8 mouse cellular contexts compared by ENCODE assay signal in the genomic region with DNA sequence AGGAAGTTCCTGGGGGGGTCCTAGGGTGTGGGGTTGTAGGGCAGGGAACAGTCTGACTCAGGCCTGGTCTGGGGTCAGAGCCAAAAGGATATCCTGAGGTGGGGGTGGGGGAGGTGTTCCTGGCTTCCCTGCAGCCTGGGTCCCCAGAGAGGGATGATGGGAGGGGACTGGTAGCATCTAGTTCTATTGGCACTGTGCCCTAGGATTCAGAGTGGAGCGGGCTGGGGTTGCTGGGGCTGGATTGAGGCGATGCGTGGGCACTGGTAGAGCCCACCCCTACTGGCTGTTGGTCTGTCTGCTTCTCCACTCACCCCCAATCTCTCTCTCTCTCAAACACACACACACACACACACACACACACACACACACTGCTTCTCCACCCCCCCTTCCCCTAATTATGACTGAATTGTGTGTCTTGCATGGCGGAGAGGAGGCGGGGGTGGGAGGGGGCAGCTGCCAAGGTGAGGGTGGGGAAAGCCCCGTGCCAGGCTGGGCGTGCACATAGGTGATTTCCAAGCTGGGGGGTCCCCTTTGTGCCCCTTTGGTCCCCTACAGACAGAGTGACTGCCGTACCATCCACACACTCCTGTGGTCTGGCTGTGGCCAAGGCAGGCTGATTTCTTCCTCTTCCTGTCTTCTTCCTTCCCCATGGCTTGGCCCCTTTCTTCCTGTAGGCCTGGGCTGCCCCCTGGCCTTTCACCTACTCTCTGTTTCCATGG. TPM values are rescaled to one million over a fixed set of nuclear protein-coding genes. Genes with fewer than 3 reads are reported as not detected.
DNase-seq lines count a peak whose midpoint lies in the region; ATAC-seq and TF ChIP-seq lines count a peak whose summit lies in the region.

No protein-coding gene starts in this region.

- peak overlapping the region; percentile 100 for H3K27ac ChIP-seq in heart, embryonic 12.5 days (ENCODE audit: poor library complexity, severe bottlenecking)
- peak overlapping the region; percentile 98 for H3K27ac ChIP-seq in kidney, embryonic 14.5 days (ENCODE audit: low read depth, low read length)
- H3K27ac ChIP-seq in testis, adult 2 months (ENCODE audit: control insufficient read depth, insufficient read depth, low read depth, low read length) = peak overlapping the region; percentile 92

- no peaks in the 10 kb centered on the region for H3K9me3 ChIP-seq in heart, embryonic 12.5 days (replicated peaks)
- no peaks in the 10 kb centered on the region for H3K9me3 ChIP-seq in kidney, embryonic 14.5 days (ENCODE audit: control insufficient read depth, low read length)

- peak overlapping the region; percentile 92 for H3K9ac ChIP-seq in heart, embryonic 12.5 days
- peak overlapping the region; percentile 77; the same call in 1 of the 2 replicates for H3K9ac ChIP-seq in kidney, embryonic 14.5 days (ENCODE audit: low read depth, low read length)

- peak; percentile 3 for DNase-seq in ovary, postnatal 14 days (ENCODE audit: low spot score)
- DNase-seq in ovary, adult 18-20 months (ENCODE audit: low spot score) = no peak
- peak; percentile 70 for DNase-seq in brain, embryonic 14.5 days (ENCODE audit: low read depth)
- DNase-seq in lung, postnatal 25 days (ENCODE audit: low spot score) = peak; percentile 83
- no peak for DNase-seq in embryo, embryonic 10 days (ENCODE audit: low spot score)

- no peak for TF ChIP-seq POLR2A in brain, embryonic 14.5 days (IDR thresholded peaks at IDR 0.05; ENCODE audit: borderline replicate concordance, extremely low read depth, insufficient read depth, insufficient read length, poor library complexity, severe bottlenecking)
- peak; percentile 10; the same call in 1 of the 2 replicates for TF ChIP-seq POLR2A in testis, adult 2 months (IDR thresholded peaks at IDR 0.05; ENCODE audit: control insufficient read depth, low read depth, low read length)

- peak overlapping the region; percentile 76; the same call in 1 of the 2 replicates for H3K4me3 ChIP-seq in heart, embryonic 12.5 days
- H3K4me3 ChIP-seq in kidney, embryonic 14.5 days (ENCODE audit: low read length) = peak overlapping the region; percentile 45
- peak overlapping the region; percentile 88 for H3K4me3 ChIP-seq in testis, adult 2 months (ENCODE audit: control insufficient read depth, low read depth, low read length)

- peak; percentile 63 for ATAC-seq in heart, embryonic 12.5 days (ENCODE audit: insufficient number of reproducible peaks, low FRiP score)
- no peak for ATAC-seq in kidney, embryonic 14.5 days (ENCODE audit: low FRiP score, low TSS enrichment)

- WGBS in heart, embryonic 12.5 days = 47% methylated on average over 8 of the region's 8 CpGs
- 71% methylated on average over 8 of the region's 8 CpGs for WGBS in kidney, embryonic 14.5 days

- peak overlapping the region; percentile 87 for H3K4me2 ChIP-seq in heart, embryonic 12.5 days
- H3K4me2 ChIP-seq in kidney, embryonic 14.5 days (replicated peaks; ENCODE audit: low read depth, low read length) = peak overlapping the region; percentile 70

- H3K36me3 ChIP-seq in heart, embryonic 12.5 days = no peaks in the 10 kb centered on the region
- 0 out of 2 replicates have a peak, but pooled peaks cover 4% of the 10 kb centered on the region for H3K36me3 ChIP-seq in kidney, embryonic 14.5 days (ENCODE audit: control insufficient read depth, insufficient read depth, low read length)
- no peaks in the 10 kb centered on the region for H3K36me3 ChIP-seq in testis, adult 2 months (ENCODE audit: control insufficient read depth, insufficient read depth, low read length)

- H3K4me1 ChIP-seq in heart, embryonic 12.5 days (replicated peaks) = peaks cover 96% of the 10 kb centered on the region
- peaks cover 86% of the 10 kb centered on the region for H3K4me1 ChIP-seq in kidney, embryonic 14.5 days (ENCODE audit: control insufficient read depth, insufficient read depth, low read length)
- peaks cover 67% of the 10 kb centered on the region for H3K4me1 ChIP-seq in testis, adult 2 months (ENCODE audit: control insufficient read depth, insufficient read depth, low read length)

- no peak for TF ChIP-seq CTCF in brain, embryonic 14.5 days (IDR thresholded peaks at IDR 0.05; ENCODE audit: borderline replicate concordance, extremely low read depth, insufficient read depth, insufficient read length)
- TF ChIP-seq CTCF in testis, adult 2 months (IDR thresholded peaks at IDR 0.05; ENCODE audit: control insufficient read depth, insufficient read depth, insufficient replicate concordance, low read depth, low read length) = no peak

- no peaks in the 10 kb centered on the region for H3K27me3 ChIP-seq in heart, embryonic 12.5 days (replicated peaks)
- no peaks in the 10 kb centered on the region for H3K27me3 ChIP-seq in kidney, embryonic 14.5 days (ENCODE audit: control insufficient read depth, insufficient read depth, low read length)
- no peaks in the 10 kb centered on the region for H3K27me3 ChIP-seq in testis, adult 2 months (ENCODE audit: control insufficient read depth, insufficient read depth, low read length)

RNA-seq across cellular contexts. Expression of a gene that starts 15.5 kb away (rescaled TPM):
- polyA plus RNA-seq in brain, embryonic 14.5 days (2012; rRNA removed) = 8.4 and 14.4 TPM in 2 replicates
- 33.8 and 35.1 TPM in 2 replicates for polyA plus RNA-seq in heart, embryonic 12.5 days (2016; fragmentation: Nextera tagmentation; extraction: Ambion mirVana)
- 27.7 and 36.7 TPM in 2 replicates for polyA plus RNA-seq in kidney, embryonic 14.5 days (2014; fragmentation: Nextera tagmentation; extraction: Ambion mirVana)
- 18.7 and 20.1 TPM in 2 replicates for polyA plus RNA-seq in testis, adult 2 months (2012; rRNA removed)

RNA-seq across cellular contexts. Expression of a gene that starts 35.5 kb away (rescaled TPM):
- polyA plus RNA-seq in brain, embryonic 14.5 days (2012; rRNA removed) = 4.5 and 6.2 TPM in 2 replicates
- polyA plus RNA-seq in heart, embryonic 12.5 days (2016; fragmentation: Nextera tagmentation; extraction: Ambion mirVana) = 27.0 and 27.7 TPM in 2 replicates
- polyA plus RNA-seq in kidney, embryonic 14.5 days (2014; fragmentation: Nextera tagmentation; extraction: Ambion mirVana) = 32.5 and 44.1 TPM in 2 replicates
- polyA plus RNA-seq in testis, adult 2 months (2012; rRNA removed) = 2.5 and 2.9 TPM in 2 replicates

RNA-seq across cellular contexts. Expression of a gene that starts 39.7 kb away (rescaled TPM):
- polyA plus RNA-seq in brain, embryonic 14.5 days (2012; rRNA removed) = 2.5 and 2.9 TPM in 2 replicates
- polyA plus RNA-seq in heart, embryonic 12.5 days (2016; fragmentation: Nextera tagmentation; extraction: Ambion mirVana) = 3.5 and 3.9 TPM in 2 replicates
- 0.64 TPM in 1 of 2 replicates, not detected in the other for polyA plus RNA-seq in kidney, embryonic 14.5 days (2014; fragmentation: Nextera tagmentation; extraction: Ambion mirVana)
- polyA plus RNA-seq in testis, adult 2 months (2012; rRNA removed) = 13.6 and 23.8 TPM in 2 replicates

Comparison
In these comparisons a context has a peak if more than half of its experiments do, and no peak if none do; other contexts are left out.
1. DNase-seq: peak in ovary, postnatal 14 days (single experiment), brain, embryonic 14.5 days (single experiment) and lung, postnatal 25 days (single experiment); none in ovary, adult 18-20 months (single experiment) and embryo, embryonic 10 days (single experiment).
2. Peak in every context shown above with its lines, with median percentiles within 50 percentile points of each other: H3K27ac ChIP-seq and H3K4me3 ChIP-seq.